Mouse (Mus musculus): ENCODE results near the gene Slc15a1. TPM values are rescaled to one million over a fixed set of nuclear protein-coding genes. Genes with fewer than 3 reads are reported as not detected.

Gene Slc15a1
- polyA plus RNA-seq, 2 experiments: not detected

DNA sequence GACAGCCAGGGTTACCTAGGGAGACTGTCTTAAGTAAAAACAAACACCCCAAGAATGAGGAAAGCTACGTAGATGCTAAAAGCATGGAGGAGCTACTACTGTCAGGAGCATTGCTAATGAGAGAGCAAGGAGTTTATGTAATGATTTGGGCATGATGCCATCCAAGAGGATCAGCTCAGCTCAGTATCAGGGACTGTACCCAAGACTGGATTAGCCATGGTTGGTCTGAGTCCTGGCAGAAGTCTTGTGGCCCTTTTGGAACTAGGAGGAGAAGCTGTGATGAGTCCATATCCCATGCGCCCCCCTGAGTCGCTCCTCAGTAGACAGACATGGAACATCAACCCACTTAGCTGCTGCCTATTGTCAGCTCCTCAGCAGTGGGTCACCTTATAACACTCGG lies 9.3 kb downstream of the Slc15a1 start:
- Histone ChIP-seq H3K4me1 (replicated peaks; ENCODE audit: control insufficient read depth in 2 of 2, insufficient read depth in 2 of 2, low read length in 1 of 2) (no peaks in the 10 kb centered on the region), H3K4me3 (ENCODE audit: insufficient read depth in 1 of 2, low read depth in 2 of 2, low read length in 2 of 2) (no peak overlapping the region), H3K9me3 (ENCODE audit: control insufficient read depth, low read length) (no peaks in the 10 kb centered on the region), H3K4me2 (ENCODE audit: low read depth) (no peak overlapping the region), H3K27me3 (ENCODE audit: control insufficient read depth, insufficient read depth, low read length) (no peaks in the 10 kb centered on the region), H3K36me3 (replicated peaks; ENCODE audit: control insufficient read depth, insufficient read depth, low read depth) (no peaks in the 10 kb centered on the region), H3K27ac (no peak overlapping the region), H3K9ac (replicated peaks) (no peak overlapping the region)
- ATAC-seq (ENCODE audit: insufficient read depth) (no peak), DNase-seq (ENCODE audit: low read depth in 3 of 3, low spot score in 3 of 3) (no peak)
- 60% methylated on average over 4 of the region's 4 CpGs for WGBS (ENCODE audit: insufficient replicate concordance)
- no peak for TF ChIP-seq EP300 (IDR thresholded peaks at IDR 0.05; ENCODE audit: low read depth)

DNA sequence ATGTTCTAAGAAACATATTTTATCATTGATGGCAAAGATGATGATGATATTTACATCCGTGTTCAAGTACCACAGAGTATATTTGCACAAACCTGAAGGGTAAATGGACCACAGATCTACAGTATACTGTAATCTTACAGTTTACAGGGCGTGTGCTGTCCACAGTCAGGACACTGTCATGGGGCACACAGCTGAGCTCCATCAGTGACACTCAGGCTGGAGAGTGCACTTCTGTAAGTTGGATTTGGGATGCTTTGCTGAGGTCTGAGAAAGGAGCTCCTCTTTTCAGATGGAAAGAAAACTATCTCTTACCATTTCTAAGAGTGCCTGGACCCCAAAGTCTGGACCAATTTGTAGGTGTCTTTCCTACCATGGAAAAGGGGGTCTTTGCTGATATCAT lies 9.9 kb downstream of the Slc15a1 start:
- Histone ChIP-seq H3K9me3 (ENCODE audit: control insufficient read depth, low read length) (no peaks in the 10 kb centered on the region), H3K4me3 (ENCODE audit: insufficient read depth in 1 of 2, low read depth in 2 of 2, low read length in 2 of 2) (no peak overlapping the region), H3K27ac (no peak overlapping the region), H3K4me1 (replicated peaks; ENCODE audit: control insufficient read depth in 2 of 2, insufficient read depth in 2 of 2, low read length in 1 of 2) (no peaks in the 10 kb centered on the region), H3K9ac (replicated peaks) (no peak overlapping the region), H3K27me3 (ENCODE audit: control insufficient read depth, insufficient read depth, low read length) (no peaks in the 10 kb centered on the region), H3K36me3 (replicated peaks; ENCODE audit: control insufficient read depth, insufficient read depth, low read depth) (no peaks in the 10 kb centered on the region), H3K4me2 (ENCODE audit: low read depth) (no peak overlapping the region)
- ATAC-seq (ENCODE audit: insufficient read depth) (no peak), DNase-seq (ENCODE audit: low read depth in 3 of 3, low spot score in 3 of 3) (no peak)
- no peak for TF ChIP-seq CTCF (IDR thresholded peaks at IDR 0.05; ENCODE audit: low read depth)
- TF ChIP-seq EP300 (IDR thresholded peaks at IDR 0.05; ENCODE audit: low read depth): no peak
- 48% methylated on average over 2 of the region's 2 CpGs for WGBS (ENCODE audit: insufficient replicate concordance)

DNA sequence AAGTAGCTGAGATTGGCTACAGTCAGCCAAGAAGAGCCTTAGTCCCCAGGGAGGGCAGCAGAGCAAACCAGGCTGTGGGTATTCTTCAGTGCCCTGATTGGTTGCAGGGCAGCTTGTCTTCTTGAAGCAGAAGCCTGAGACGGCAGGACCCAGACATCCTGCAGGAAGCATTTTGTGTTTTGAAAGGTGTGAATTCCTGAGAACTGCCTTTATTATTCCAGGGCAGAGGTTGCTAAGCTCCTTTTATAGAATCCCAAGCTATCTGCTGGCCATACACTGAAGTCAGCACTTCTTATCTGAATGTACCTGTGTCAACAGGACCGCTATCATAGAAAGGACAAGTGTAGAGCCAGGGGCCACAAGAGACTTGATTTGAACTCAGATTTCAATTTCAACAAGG lies 10.8 kb downstream of the Slc15a1 start:
- Histone ChIP-seq H3K27ac (no peak overlapping the region), H3K4me3 (ENCODE audit: insufficient read depth in 1 of 2, low read depth in 2 of 2, low read length in 2 of 2) (no peak overlapping the region), H3K9ac (replicated peaks) (no peak overlapping the region), H3K36me3 (replicated peaks; ENCODE audit: control insufficient read depth, insufficient read depth, low read depth) (no peaks in the 10 kb centered on the region), H3K9me3 (ENCODE audit: control insufficient read depth, low read length) (no peaks in the 10 kb centered on the region), H3K27me3 (ENCODE audit: control insufficient read depth, insufficient read depth, low read length) (no peaks in the 10 kb centered on the region; the same call in 1 of the 2 replicates), H3K4me1 (replicated peaks; ENCODE audit: control insufficient read depth in 2 of 2, insufficient read depth in 2 of 2, low read length in 1 of 2) (no peaks in the 10 kb centered on the region), H3K4me2 (ENCODE audit: low read depth) (no peak overlapping the region)
- DNase-seq (ENCODE audit: low read depth in 3 of 3, low spot score in 3 of 3): no peak
- TF ChIP-seq CTCF (IDR thresholded peaks at IDR 0.05; ENCODE audit: low read depth): no peak
- no peak for TF ChIP-seq EP300 (IDR thresholded peaks at IDR 0.05; ENCODE audit: low read depth)
- WGBS (ENCODE audit: insufficient replicate concordance): 34% methylated on average over 2 of the region's 2 CpGs
- no peak for ATAC-seq (ENCODE audit: insufficient read depth)

DNA sequence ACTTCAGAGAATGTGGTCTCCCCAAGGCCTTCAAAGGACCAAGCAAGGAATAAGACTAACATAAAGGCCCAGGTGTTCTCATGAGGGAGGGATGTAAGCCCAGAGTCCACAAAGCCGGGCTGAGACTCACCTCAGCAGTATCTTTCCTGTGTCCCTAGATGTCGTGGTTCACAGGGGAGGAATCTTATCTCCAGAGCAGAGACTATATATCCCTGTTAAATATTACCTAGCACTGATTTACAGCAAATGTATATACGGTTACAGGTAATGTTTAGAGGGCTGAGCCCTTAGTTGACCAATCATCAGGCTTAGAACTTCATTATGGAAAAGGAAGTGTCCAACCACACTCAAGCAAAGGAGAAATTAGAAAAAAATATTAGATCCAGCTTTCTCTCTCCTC lies 11.3 kb downstream of the Slc15a1 start:
- H3K4me2 ChIP-seq (ENCODE audit: low read depth): no peak overlapping the region
- WGBS (ENCODE audit: insufficient replicate concordance): 39% methylated on average over 3 of the region's 3 CpGs
- H3K27me3 ChIP-seq (ENCODE audit: control insufficient read depth, insufficient read depth, low read length): no peaks in the 10 kb centered on the region; the same call in 1 of the 2 replicates
- H3K4me3 ChIP-seq (ENCODE audit: insufficient read depth in 1 of 2, low read depth in 2 of 2, low read length in 2 of 2): no peak overlapping the region
- TF ChIP-seq CTCF (IDR thresholded peaks at IDR 0.05; ENCODE audit: low read depth): no peak
- no peak for TF ChIP-seq EP300 (IDR thresholded peaks at IDR 0.05; ENCODE audit: low read depth)
- no peaks in the 10 kb centered on the region for H3K9me3 ChIP-seq (ENCODE audit: control insufficient read depth, low read length)
- no peak for DNase-seq (ENCODE audit: low read depth in 3 of 3, low spot score in 3 of 3)
- H3K27ac ChIP-seq: no peak overlapping the region
- H3K36me3 ChIP-seq (replicated peaks; ENCODE audit: control insufficient read depth, insufficient read depth, low read depth): no peaks in the 10 kb centered on the region
- no peak for ATAC-seq (ENCODE audit: insufficient read depth)
- H3K4me1 ChIP-seq (replicated peaks; ENCODE audit: control insufficient read depth in 2 of 2, insufficient read depth in 2 of 2, low read length in 1 of 2): no peaks in the 10 kb centered on the region
- no peak overlapping the region for H3K9ac ChIP-seq (replicated peaks)

DNA sequence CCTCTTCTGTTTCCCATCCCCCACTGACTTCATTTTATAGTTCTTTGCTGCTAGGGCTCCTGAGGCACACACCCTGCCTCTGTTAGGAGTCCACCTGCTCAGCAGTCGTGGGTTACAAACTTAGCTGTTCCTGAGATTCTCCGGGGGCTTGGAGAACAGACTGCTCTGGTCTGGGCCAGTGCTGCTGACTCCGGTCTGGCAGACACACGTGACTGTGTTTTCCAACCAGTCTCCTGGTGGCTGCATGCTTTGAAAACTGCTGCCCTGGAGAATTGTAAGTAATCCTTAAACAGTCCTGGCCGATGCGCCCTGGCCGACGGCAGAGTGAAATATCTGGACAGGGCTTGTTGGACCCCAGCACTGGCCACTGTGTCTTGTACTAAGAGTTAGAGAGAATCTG lies 12.7 kb downstream of the Slc15a1 start:
- H3K36me3 ChIP-seq (replicated peaks; ENCODE audit: control insufficient read depth, insufficient read depth, low read depth): no peaks in the 10 kb centered on the region
- H3K9me3 ChIP-seq (ENCODE audit: control insufficient read depth, low read length): no peaks in the 10 kb centered on the region
- H3K4me2 ChIP-seq (ENCODE audit: low read depth): no peak overlapping the region
- no peak overlapping the region for H3K27ac ChIP-seq
- H3K27me3 ChIP-seq (ENCODE audit: control insufficient read depth, insufficient read depth, low read length): no peaks in the 10 kb centered on the region; the same call in 1 of the 2 replicates
- H3K4me1 ChIP-seq (replicated peaks; ENCODE audit: control insufficient read depth in 2 of 2, insufficient read depth in 2 of 2, low read length in 1 of 2): no peaks in the 10 kb centered on the region
- TF ChIP-seq CTCF (IDR thresholded peaks at IDR 0.05; ENCODE audit: low read depth): no peak
- no peak for TF ChIP-seq EP300 (IDR thresholded peaks at IDR 0.05; ENCODE audit: low read depth)
- no peak overlapping the region for H3K4me3 ChIP-seq (ENCODE audit: insufficient read depth in 1 of 2, low read depth in 2 of 2, low read length in 2 of 2)
- 69% methylated on average over 8 of the region's 8 CpGs for WGBS (ENCODE audit: insufficient replicate concordance)
- no peak overlapping the region for H3K9ac ChIP-seq (replicated peaks)
- DNase-seq (ENCODE audit: low read depth in 3 of 3, low spot score in 3 of 3) (no peak), ATAC-seq (ENCODE audit: insufficient read depth) (no peak)
